Mouse (Mus musculus) heart, postnatal 25 days (tissue): ENCODE data around the gene Per1. TPM values are rescaled to one million over a fixed set of nuclear protein-coding genes. Genes with fewer than 3 reads are reported as not detected.

Experiments
- DNase-seq: peaks from one replicate; pipeline ENCODE4 v3.0.0; 2022; ENCODE audit warnings: low spot score
- intact Hi-C: fragments of 180-260 bp; cut with DNase I; formaldehyde crosslinking; loops from one replicate; pipeline ENCODE4 v1.15.1; 2025
- total RNA-seq, 2 experiments: library from RNA; stranded (reverse); gene quantifications; 2 replicates each; pipeline ENCODE4 v1.2.3; 2021

Per1 gene
- total RNA-seq, 2 experiments from 2014 or later, result 32.3 to 61.0 TPM

GRCm38 (mm10) chr11:69106842-69107241, 11.8 kb downstream of the Per1 start:
- DNase-seq, result no peak
- intact Hi-C loops, result no loop called here

GRCm38 (mm10) chr11:69107676-69108075, 12.7 kb downstream of the Per1 start:
- DNase-seq, result no peak
- intact Hi-C loops, result no loop called here

- intact Hi-C loops, result no loop called here
- no peak for DNase-seq
Measured at GRCm38 (mm10) chr11:69108223-69108622, 13.2 kb downstream of the Per1 start.

GRCm38 (mm10) chr11:69109032-69109900, 14.2 kb downstream of the Per1 start:
- DNase-seq, result no peak
- intact Hi-C loops, result no loop called here

- intact Hi-C loops, result loop anchor here (1.0 kb wide), 1 partner anchor 8 kb away; no protein-coding TSS in a partner anchor
- DNase-seq, result peak; percentile 78
Measured at GRCm38 (mm10) chr11:69110319-69111046, 15.5 kb downstream of the Per1 start.

GRCm38 (mm10) chr11:69111051-69111810, 16.2 kb downstream of the Per1 start:
- intact Hi-C loops, result no loop called here
- DNase-seq, result no peak

GRCm38 (mm10) chr11:69111865-69112264, 16.8 kb downstream of the Per1 start:
- no peak for DNase-seq
- intact Hi-C loops, result no loop called here

GRCm38 (mm10) chr11:69114018-69114417, 19.0 kb downstream of the Per1 start:
- intact Hi-C loops, result no loop called here
- no peak for DNase-seq

- intact Hi-C loops, result no loop called here
- no peak for DNase-seq
Measured at GRCm38 (mm10) chr11:69114621-69115020, 19.6 kb downstream of the Per1 start.

- no peak for DNase-seq
- intact Hi-C loops, result loop anchor here (2.0 kb wide), 1 partner anchor 14 kb away; no protein-coding TSS in a partner anchor
Measured at GRCm38 (mm10) chr11:69116843-69117242, 21.8 kb downstream of the Per1 start.

- intact Hi-C loops, result loop anchor here (2.0 kb wide), 1 partner anchor 15 kb away; no protein-coding TSS in a partner anchor
- peak; percentile 45 for DNase-seq
Measured at GRCm38 (mm10) chr11:69117737-69118695, 23.0 kb downstream of the Per1 start.

- intact Hi-C loops, result no loop called here
- DNase-seq, result peak; percentile 65
Measured at GRCm38 (mm10) chr11:69118765-69119164, 23.7 kb downstream of the Per1 start.

- intact Hi-C loops, result loop anchor here (2.0 kb wide), 1 partner anchor 27 kb away; no protein-coding TSS in a partner anchor
- no peak for DNase-seq
Measured at GRCm38 (mm10) chr11:69119446-69120155, 24.6 kb downstream of the Per1 start.

GRCm38 (mm10) chr11:69120221-69121000, 25.4 kb downstream of the Per1 start, which contains the start of gene Hes7:
Gene Hes7 (plus strand): TSS chr11:69120404.
- DNase-seq, result peak; percentile 23
- intact Hi-C loops, result loop anchor here (2.0 kb wide), 1 partner anchor 28 kb away; no protein-coding TSS in a partner anchor

- intact Hi-C loops, result loop anchor here (2.0 kb wide), 1 partner anchor 28 kb away; no protein-coding TSS in a partner anchor
- no peak for DNase-seq
Measured at GRCm38 (mm10) chr11:69121001-69121740, 26.2 kb downstream of the Per1 start.

- intact Hi-C loops, result loop anchor here (1.0 to 2.0 kb wide), 2 partner anchors 25 to 29 kb away; no protein-coding TSS in a partner anchor
- DNase-seq, result no peak
Measured at GRCm38 (mm10) chr11:69121741-69122335, 26.8 kb downstream of the Per1 start.
